Mouse (Mus musculus): ENCODE measurements around the gene Il27ra.
"Not testable (repeated sequence)": the region's sequence is repeated elsewhere in the genome, so short reads cannot be mapped to it uniquely, and the experiment has no call there.

Gene Il27ra

GRCm38 (mm10) chr8:84019738-84020137 lies 22.7 kb downstream of the Il27ra start:
- DNase-seq (ENCODE audit: low spot score) = no peak

GRCm38 (mm10) chr8:84015833-84016232 lies 26.6 kb downstream of the Il27ra start:
- no peak for DNase-seq (ENCODE audit: low spot score)

GRCm38 (mm10) chr8:84012499-84013165 lies 29.8 kb downstream of the Il27ra start:
- DNase-seq (ENCODE audit: low spot score) = peak; percentile 37

GRCm38 (mm10) chr8:84011705-84012498 lies 30.5 kb downstream of the Il27ra start, which contains the start of gene 2210011C24Rik:
Gene 2210011C24Rik, minus strand, starts transcription at chr8:84012171.
- DNase-seq (ENCODE audit: low spot score) = peak; percentile 31

GRCm38 (mm10) chr8:84010625-84011611 lies 31.5 kb downstream of the Il27ra start:
- DNase-seq (ENCODE audit: low spot score) = peak; percentile 83

GRCm38 (mm10) chr8:84009876-84010275 lies 32.5 kb downstream of the Il27ra start:
- peak; percentile 87 for DNase-seq (ENCODE audit: low spot score)

GRCm38 (mm10) chr8:84008362-84008761 lies 34.0 kb downstream of the Il27ra start:
- DNase-seq (ENCODE audit: low spot score) = peak; percentile 63

GRCm38 (mm10) chr8:84005502-84005901 lies 36.9 kb downstream of the Il27ra start:
- DNase-seq (ENCODE audit: low spot score) = not testable (repeated sequence)

GRCm38 (mm10) chr8:84004533-84005201 lies 37.7 kb downstream of the Il27ra start:
- DNase-seq (ENCODE audit: low spot score) = peak; percentile 93

GRCm38 (mm10) chr8:84003612-84004246 lies 38.7 kb downstream of the Il27ra start:
- no peak for DNase-seq (ENCODE audit: low spot score)

- no peak for DNase-seq (ENCODE audit: low spot score)
Measured at GRCm38 (mm10) chr8:84002957-84003611, 39.3 kb downstream of the Il27ra start.

- no peak for DNase-seq (ENCODE audit: low spot score)
Measured at GRCm38 (mm10) chr8:84001281-84002000, 40.9 kb downstream of the Il27ra start, which contains the start of gene 1700067K01Rik. Gene 1700067K01Rik, plus strand, starts transcription at chr8:84001502.

GRCm38 (mm10) chr8:83999825-84000224 lies 42.6 kb downstream of the Il27ra start:
- no peak for DNase-seq (ENCODE audit: low spot score)

- DNase-seq (ENCODE audit: low spot score) = no peak
Measured at GRCm38 (mm10) chr8:83999057-83999705, 43.2 kb downstream of the Il27ra start.

GRCm38 (mm10) chr8:83998231-83999056 lies 43.9 kb downstream of the Il27ra start:
- peak; percentile 78 for DNase-seq (ENCODE audit: low spot score)

- DNase-seq (ENCODE audit: low spot score) = peak; percentile 66
Measured at GRCm38 (mm10) chr8:83997511-83998141, 44.8 kb downstream of the Il27ra start, which contains the start of gene Samd1. Gene Samd1, plus strand, starts transcription at chr8:83997672.
